Mouse (Mus musculus): Measurements from ENCODE around the gene Olfr695.

Olfr695 gene

DNA sequence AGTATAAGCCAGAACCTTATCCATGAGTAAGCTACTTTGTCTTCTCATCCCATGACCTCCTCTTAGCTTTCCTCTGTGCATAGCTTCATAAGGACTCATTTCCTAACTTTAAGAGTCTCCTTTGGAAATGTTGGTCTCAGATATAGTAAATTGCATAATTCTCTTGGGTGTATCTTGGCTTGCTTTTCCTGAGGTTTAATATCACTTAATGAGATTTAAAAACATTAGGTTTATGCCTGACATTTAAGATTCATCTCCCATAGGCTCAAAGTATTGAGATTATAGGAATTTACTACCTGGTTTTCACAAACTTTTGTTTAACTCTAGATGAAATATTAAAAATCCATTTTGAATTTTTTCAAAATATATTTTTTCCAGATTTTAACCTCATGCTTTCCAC is at the start of gene Olfr695:
Gene Olfr695, minus strand, starts transcription at position 101 of the 400 bp plus-strand sequence.
- no peak for TF ChIP-seq GATA4 (IDR thresholded peaks at IDR 0.05; ENCODE audit: insufficient replicate concordance, low read length)

DNA sequence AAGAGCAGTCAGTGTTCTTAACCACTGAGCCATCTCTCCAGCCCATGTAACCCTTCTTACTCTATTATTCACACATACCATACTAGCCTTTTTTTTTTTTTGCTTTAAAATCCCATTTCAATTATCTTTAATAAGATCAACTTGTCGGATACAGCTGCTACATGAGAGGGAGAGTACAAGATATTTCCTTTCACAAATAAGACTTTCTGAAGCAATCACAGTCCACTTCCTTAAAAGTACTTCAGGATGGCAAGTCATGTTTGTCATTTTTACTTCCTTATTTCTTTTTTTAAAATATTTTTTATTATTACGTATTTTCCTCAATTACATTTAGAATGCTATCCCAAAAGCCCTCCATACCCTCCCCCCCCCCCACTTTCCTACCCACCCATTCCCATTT is 42.6 kb upstream of the Olfr695 start:
- no peak for TF ChIP-seq GATA4 (IDR thresholded peaks at IDR 0.05; ENCODE audit: insufficient replicate concordance, low read length)

DNA sequence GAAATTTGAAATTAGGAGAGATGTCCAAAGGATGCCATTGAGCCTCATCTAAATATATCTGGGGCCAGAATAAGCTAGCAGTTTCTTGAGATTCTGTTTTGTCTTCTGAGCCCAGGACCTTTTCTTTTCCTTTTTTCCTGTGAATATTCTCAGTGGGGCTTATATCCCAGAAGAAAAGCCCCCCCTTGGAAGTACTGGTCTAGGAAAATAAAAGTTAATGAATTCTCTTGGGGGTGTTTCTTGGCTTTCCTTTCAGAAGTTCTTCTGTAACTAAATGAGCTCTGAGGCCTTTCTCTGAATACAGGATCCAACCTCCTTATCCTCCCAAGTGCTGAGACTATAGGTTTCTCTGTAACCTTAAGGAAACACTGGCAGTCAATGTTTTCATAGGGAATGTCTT is 39.1 kb upstream of the Olfr695 start, which contains the start of gene Olfr698:
Gene Olfr698, minus strand, starts transcription at position 101 of the 400 bp plus-strand sequence.
- no peak for TF ChIP-seq GATA4 (IDR thresholded peaks at IDR 0.05; ENCODE audit: insufficient replicate concordance, low read length)

GRCm38 (mm10) chr7:106745811-106746210 is 29.6 kb upstream of the Olfr695 start:
- TF ChIP-seq GATA4 (IDR thresholded peaks at IDR 0.05; ENCODE audit: insufficient replicate concordance, low read length) = no peak

GRCm38 (mm10) chr7:106742343-106742742 is 26.1 kb upstream of the Olfr695 start, which contains the start of gene Olfr697:
Olfr697 (minus strand) TSS chr7:106742443.
- TF ChIP-seq GATA4 (IDR thresholded peaks at IDR 0.05; ENCODE audit: insufficient replicate concordance, low read length) = no peak

DNA sequence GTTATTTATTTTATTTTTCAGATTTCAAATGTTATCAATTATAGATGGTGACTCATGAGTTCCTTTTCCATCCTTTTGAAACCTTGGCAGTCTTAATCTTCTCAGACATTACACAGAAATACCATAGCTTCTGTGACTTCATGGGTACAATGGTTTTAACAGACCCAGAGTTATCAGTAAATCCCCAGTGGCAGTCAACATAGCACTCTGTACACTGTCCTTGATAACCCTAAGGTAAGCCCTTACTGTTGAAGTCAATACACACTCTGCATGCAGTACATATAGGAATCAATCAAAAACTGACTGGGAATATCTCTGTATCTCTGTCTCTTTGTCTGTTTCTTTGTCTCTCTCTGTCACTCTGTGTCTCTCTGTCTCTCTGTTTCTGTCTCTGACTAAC is 20.8 kb upstream of the Olfr695 start:
- TF ChIP-seq GATA4 (IDR thresholded peaks at IDR 0.05; ENCODE audit: insufficient replicate concordance, low read length) = no peak

DNA sequence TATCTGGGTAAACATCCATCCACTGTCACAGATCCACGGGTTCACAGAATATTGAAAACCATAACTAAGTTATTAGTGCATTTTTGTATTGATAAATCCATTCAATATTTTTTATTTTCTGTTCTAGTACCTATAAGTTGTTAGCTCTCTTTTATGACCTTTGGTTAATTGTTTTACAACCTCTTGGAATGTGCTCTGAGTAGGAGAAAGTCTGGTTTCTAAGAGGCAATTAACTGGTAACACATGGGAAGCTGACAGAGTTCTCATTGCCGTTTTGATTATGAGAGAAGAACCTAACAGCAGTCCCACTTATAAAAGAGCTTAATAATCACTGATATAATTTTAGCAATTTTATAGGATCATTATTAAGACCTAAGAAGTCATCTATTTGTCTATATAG is 17.5 kb upstream of the Olfr695 start:
- TF ChIP-seq GATA4 (IDR thresholded peaks at IDR 0.05; ENCODE audit: insufficient replicate concordance, low read length) = no peak

- no peak for TF ChIP-seq GATA4 (IDR thresholded peaks at IDR 0.05; ENCODE audit: insufficient replicate concordance, low read length)
Measured at GRCm38 (mm10) chr7:106711463-106711862, 4.7 kb downstream of the Olfr695 start.

GRCm38 (mm10) chr7:106707705-106708104 is 8.5 kb downstream of the Olfr695 start:
- peak; percentile 64 for TF ChIP-seq GATA4 (IDR thresholded peaks at IDR 0.05; ENCODE audit: insufficient replicate concordance, low read length)

DNA sequence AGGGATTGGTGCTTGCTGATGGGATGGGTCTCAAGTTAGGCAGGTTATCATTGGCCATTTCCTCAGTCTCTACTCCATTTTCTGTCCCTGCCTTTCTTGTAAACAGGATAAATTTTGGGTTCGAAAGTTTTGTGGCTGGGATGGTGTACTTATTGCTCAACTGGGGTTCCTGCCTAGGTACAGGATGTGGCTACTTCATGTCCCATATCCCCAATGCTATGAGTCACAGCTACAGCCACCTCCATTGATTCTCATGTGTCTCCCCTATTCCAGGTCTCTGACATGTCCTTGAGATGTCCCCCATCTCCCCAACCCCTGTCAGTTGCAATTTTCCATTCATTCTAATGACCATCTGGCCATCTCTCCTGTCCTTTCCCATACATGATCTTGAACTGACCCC is 19.3 kb downstream of the Olfr695 start:
- no peak for TF ChIP-seq GATA4 (IDR thresholded peaks at IDR 0.05; ENCODE audit: insufficient replicate concordance, low read length)

- TF ChIP-seq GATA4 (IDR thresholded peaks at IDR 0.05; ENCODE audit: insufficient replicate concordance, low read length) = no peak
Measured at GRCm38 (mm10) chr7:106692976-106693375, 23.2 kb downstream of the Olfr695 start.

DNA sequence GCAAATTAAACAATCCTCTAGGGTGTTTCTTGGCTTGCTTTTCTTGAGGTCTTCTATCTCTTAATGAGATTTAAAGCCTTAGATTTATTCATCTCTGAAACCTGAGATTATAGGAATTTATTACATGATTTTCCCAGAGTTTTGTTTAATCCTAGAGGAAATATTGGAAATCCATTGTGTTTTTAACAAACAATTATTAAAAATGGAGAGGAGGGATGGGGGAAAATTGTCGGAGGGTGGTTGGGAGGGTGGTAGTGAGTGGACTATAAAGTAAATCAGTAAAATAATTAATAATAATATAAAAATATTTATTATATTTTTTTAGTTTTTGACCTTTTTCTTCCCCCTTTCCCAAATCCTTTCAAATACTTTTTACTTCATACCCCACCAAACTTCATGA is 24.5 kb downstream of the Olfr695 start, which contains the start of gene Olfr694:
Gene Olfr694, minus strand, starts transcription at position 101 of the 400 bp plus-strand sequence.
- no peak for TF ChIP-seq GATA4 (IDR thresholded peaks at IDR 0.05; ENCODE audit: insufficient replicate concordance, low read length)

DNA sequence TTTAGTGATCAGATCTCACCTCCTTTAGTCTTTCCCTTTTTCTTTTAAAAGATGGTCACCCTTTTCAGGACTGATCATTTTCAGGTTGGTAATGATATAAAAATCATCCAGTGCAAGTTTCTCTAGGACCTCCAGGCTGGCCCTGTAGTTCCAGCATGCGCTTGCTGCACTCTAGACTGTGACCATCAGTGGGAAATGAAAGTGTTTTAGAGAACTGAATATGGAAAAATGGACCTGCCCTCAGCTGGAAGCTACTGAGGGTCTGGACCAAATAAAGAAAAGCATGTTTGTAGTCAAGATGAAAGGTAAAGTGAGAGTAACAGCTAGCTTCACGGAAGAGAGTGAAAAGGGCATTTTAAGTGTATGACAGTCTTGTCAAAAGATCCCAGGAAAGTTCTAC is 30.8 kb downstream of the Olfr695 start:
- TF ChIP-seq GATA4 (IDR thresholded peaks at IDR 0.05; ENCODE audit: insufficient replicate concordance, low read length) = no peak

- no peak for TF ChIP-seq GATA4 (IDR thresholded peaks at IDR 0.05; ENCODE audit: insufficient replicate concordance, low read length)
Measured at GRCm38 (mm10) chr7:106680484-106680883, 35.7 kb downstream of the Olfr695 start, which contains the start of gene Olfr693. Olfr693 (minus strand) TSS chr7:106680584.

Data from liver, adult (tissue).